Mouse (Mus musculus) E14TG2a.4 (cell line): ENCODE measurements around the gene Sult1d1.

Source experiments
- H3K27me3 ChIP-seq: 2 replicates; pipeline ENCODE4 v1.6.1; 2014; ENCODE audit warnings: low read length, control low read depth; ENCODE audit not compliant: insufficient read depth
- H3K36me3 ChIP-seq: 2 replicates; pipeline ENCODE4 v1.6.1; 2014; ENCODE audit warnings: low read length, control low read depth; ENCODE audit not compliant: insufficient read depth
- H3K4me1 ChIP-seq: replicated peaks from 2 replicates; pipeline ENCODE4 v1.6.1; 2014; ENCODE audit warnings: low read depth, low read length, control low read depth
- H3K4me3 ChIP-seq: replicated peaks from 2 replicates; pipeline ENCODE4 v1.5.1; 2014; ENCODE audit warnings: mild to moderate bottlenecking, low read length
- H3K9me3 ChIP-seq: 2 replicates; pipeline ENCODE4 v1.6.1; 2014; ENCODE audit warnings: low read length, control low read depth
- CTCF ChIP-seq: conservative IDR thresholded peaks from 2 replicates; pipeline ENCODE4 v1.5.1; 2014; ENCODE audit warnings: low read length
- NANOG ChIP-seq: IDR thresholded peaks from 2 replicates; pipeline ENCODE4 v1.6.1; 2014; ENCODE audit warnings: borderline replicate concordance, low read length, mixed read lengths
- POU5F1 ChIP-seq: IDR thresholded peaks from 2 replicates; pipeline ENCODE4 v1.6.1; 2014; ENCODE audit warnings: low read length, borderline replicate concordance

The Sult1d1 gene

DNA sequence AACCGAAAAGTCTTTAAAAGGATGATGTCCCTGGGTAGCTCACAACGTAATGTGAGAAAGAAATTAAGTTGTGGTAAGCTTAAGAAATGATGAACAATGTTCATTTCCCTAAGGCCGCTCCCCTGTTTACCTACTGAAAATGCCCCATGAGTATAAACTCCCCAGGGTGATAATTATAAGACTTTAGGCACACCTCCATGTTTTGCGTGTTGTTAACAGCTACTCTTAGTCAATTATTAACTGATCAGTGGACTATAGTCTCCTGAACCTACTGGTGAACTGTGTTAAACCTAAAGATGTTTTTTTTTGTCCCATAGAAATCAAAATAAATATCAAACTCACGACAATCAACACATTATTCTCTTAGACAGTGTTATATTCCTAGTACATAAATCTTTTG is at the start of gene Sult1d1:
Sult1d1 (minus strand) TSS at position 183 of the 400 bp plus-strand sequence.
- H3K27me3 ChIP-seq = no peaks in the 10 kb centered on the region
- TF ChIP-seq CTCF (no peak), POU5F1 (no peak), NANOG (no peak)
- no peak within 1 kb of the TSS for H3K4me3 ChIP-seq
- H3K36me3 ChIP-seq = no peaks in the 10 kb centered on the region
- H3K4me1 ChIP-seq = no peaks in the 10 kb centered on the region
- no peaks in the 10 kb centered on the region for H3K9me3 ChIP-seq

DNA sequence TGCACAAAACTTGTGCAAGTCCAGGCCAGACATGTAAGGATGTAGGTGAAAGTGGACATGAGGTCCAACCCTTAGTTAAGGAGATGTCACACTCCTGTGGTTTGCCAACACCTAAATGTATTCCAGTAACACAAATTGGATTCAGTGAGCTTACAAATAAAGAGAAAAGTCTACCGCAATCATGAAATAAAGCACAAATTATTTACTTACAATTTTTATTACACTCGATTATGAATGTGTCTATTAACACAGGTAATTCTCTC is 46.2 kb upstream of the Sult1d1 start:
- no peaks in the 10 kb centered on the region for H3K36me3 ChIP-seq
- H3K27me3 ChIP-seq = no peaks in the 10 kb centered on the region
- no peak overlapping the region for H3K4me3 ChIP-seq
- TF ChIP-seq NANOG = no peak
- TF ChIP-seq CTCF = no peak
- TF ChIP-seq POU5F1 = no peak
- no peaks in the 10 kb centered on the region for H3K9me3 ChIP-seq
- no peaks in the 10 kb centered on the region for H3K4me1 ChIP-seq

DNA sequence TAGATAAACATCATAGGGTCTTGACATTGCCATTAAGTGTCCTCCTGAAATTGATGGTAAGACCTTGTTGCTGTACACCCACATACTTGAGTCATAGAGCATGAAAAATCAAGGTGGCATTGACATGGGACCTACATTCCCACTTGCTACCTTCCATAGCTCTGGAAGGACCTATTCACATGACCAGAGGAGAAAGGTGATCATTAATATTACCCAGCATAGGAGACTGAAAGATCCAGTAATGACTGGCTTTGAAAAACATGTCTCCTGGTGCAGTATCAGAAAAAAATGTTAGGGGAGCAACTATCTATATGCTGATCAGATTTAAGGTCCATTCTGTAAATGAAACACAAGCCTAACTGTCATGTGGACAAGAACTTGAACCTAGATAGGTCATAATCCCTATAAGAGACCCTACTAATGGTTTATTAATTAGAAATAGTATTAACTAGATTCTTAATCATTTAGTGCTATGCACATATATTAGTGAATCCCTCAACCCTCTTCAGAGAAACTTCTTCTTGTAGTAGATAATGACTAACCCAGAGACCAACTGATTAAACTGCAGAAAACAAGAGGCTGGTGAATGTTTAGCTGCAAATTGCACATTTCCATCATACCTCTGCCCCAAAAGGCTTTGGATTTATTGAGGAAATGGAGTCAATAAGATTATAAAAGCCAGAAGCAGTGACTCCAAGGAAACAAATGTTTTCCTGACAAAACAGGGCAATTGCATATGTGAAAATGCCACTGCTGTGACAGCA is 45.7 kb upstream of the Sult1d1 start:
- H3K36me3 ChIP-seq = no peaks in the 10 kb centered on the region

DNA sequence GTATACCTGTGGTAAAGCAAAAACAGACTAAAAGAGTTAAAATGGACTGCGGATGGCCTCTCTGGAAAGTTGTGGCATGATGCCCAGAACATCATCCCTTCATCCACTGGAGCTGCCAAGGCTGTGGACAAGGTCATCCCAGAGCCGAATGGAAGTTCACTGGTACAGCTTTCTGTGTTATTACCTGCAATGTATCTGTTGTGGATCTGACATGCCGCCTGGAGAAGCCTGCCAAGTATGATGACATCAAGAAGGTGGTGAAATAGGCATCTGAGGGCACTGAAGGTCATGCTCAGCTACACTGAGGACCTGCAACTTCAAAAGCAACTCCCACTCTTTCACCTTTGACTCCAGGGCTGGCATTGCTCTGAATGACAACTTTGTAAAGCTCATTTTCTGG is 32.2 kb upstream of the Sult1d1 start:
- H3K4me1 ChIP-seq = no peaks in the 10 kb centered on the region
- H3K9me3 ChIP-seq = no peaks in the 10 kb centered on the region
- no peaks in the 10 kb centered on the region for H3K36me3 ChIP-seq
- H3K27me3 ChIP-seq = no peaks in the 10 kb centered on the region
- no peak overlapping the region for H3K4me3 ChIP-seq
- no peak for TF ChIP-seq CTCF
- no peak for TF ChIP-seq NANOG

More for the DNA sequence above, 45.7 kb upstream of the Sult1d1 start:
- no peaks in the 10 kb centered on the region for H3K9me3 ChIP-seq
- no peaks in the 10 kb centered on the region for H3K4me1 ChIP-seq
- no peak overlapping the region for H3K4me3 ChIP-seq
- H3K27me3 ChIP-seq = no peaks in the 10 kb centered on the region
- TF ChIP-seq POU5F1 (no peak), CTCF (no peak), NANOG (no peak)

DNA sequence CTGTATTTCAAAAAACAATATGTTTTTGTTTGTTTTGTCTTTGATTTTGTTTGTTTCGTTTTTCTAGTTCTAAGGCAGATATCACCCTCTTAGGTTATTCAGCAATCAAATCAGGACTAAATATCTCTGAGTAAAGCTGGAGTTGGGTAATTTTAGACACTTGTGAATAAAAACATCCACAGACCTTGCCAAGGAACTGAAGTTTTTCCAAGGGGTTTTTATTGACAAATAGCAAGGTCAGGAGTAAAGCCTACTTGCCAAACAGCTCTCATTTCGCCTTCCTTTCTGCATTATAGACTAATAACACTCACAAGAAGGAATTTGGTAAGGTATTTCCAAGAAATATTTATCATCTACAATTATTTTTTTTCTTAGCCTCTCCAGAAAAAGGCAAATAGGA is 29.1 kb upstream of the Sult1d1 start:
- Histone ChIP-seq H3K4me1 (no peaks in the 10 kb centered on the region), H3K4me3 (no peak overlapping the region), H3K27me3 (no peaks in the 10 kb centered on the region), H3K9me3 (no peaks in the 10 kb centered on the region), H3K36me3 (no peaks in the 10 kb centered on the region)
- TF ChIP-seq POU5F1 (no peak), NANOG (no peak), CTCF (no peak)

DNA sequence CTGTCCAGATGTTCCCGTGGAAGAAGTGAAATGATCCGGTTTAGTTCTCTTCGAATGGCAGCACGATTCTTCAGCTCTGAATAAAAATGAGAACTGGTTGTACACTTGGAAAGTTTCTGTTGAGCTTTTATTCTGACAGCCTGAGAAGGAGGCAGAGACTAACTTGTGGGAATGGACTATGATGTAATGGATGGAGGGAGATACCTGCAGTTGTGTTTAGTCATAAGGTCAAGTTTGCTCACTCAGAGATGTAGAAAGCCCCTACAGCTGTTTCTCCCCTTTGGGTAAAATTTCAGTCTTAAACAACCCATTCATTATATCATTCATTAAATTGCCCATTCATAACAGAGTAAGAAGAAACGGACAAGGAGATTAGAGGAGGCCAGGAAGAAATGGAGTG is 22.7 kb upstream of the Sult1d1 start, which contains the start of gene Sult1e1:
Sult1e1 (minus strand) TSS at position 101 of the 400 bp plus-strand sequence.
- H3K36me3 ChIP-seq = no peaks in the 10 kb centered on the region
- no peak within 1 kb of the TSS for H3K4me3 ChIP-seq
- TF ChIP-seq POU5F1 (no peak), NANOG (no peak), CTCF (no peak)
- H3K9me3 ChIP-seq = no peaks in the 10 kb centered on the region
- no peaks in the 10 kb centered on the region for H3K27me3 ChIP-seq
- H3K4me1 ChIP-seq = no peaks in the 10 kb centered on the region

DNA sequence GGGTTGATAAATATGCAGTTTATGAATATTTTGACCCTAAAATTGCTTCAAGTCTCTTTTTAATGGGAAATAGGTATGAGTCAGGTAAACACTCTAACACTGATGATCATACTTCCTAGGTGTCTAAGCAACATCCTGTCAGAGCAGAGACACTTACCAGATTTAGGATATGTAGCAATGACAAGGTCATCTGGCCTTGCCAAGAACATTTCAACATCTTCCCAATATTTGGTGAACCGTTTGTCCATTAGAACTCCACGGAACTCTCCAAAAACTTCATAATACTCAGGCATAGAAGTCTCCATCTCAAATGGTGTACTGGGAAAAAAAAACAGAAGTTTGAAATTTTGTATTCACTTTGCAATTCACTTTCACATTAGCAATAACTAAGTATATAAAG is 21.1 kb upstream of the Sult1d1 start:
- H3K4me3 ChIP-seq = no peak overlapping the region
- no peaks in the 10 kb centered on the region for H3K9me3 ChIP-seq
- no peaks in the 10 kb centered on the region for H3K36me3 ChIP-seq
- no peak for TF ChIP-seq POU5F1
- no peak for TF ChIP-seq NANOG
- TF ChIP-seq CTCF = no peak
- H3K27me3 ChIP-seq = no peaks in the 10 kb centered on the region
- no peaks in the 10 kb centered on the region for H3K4me1 ChIP-seq

DNA sequence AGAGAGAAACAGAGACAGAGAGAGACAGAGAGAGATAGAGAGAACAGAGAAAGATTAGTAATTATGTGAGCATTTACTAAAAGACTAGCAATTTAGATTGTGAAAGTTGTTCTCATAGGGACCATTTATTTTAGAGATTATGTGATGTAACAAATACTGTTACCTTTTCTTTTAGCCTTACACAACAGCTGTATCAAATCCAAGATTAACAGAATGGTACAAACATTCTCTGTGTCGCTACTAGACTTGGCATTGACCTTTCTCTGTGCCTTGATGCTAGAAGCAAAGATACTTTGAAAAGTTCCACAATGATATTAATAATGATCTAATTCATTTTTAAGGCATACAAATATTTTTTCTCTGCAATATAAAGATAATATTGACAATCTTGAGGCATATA is 11.6 kb upstream of the Sult1d1 start:
- Histone ChIP-seq H3K4me1 (no peaks in the 10 kb centered on the region), H3K4me3 (no peak overlapping the region), H3K27me3 (no peaks in the 10 kb centered on the region), H3K36me3 (no peaks in the 10 kb centered on the region), H3K9me3 (no peaks in the 10 kb centered on the region)
- TF ChIP-seq NANOG (no peak), CTCF (no peak), POU5F1 (no peak)

DNA sequence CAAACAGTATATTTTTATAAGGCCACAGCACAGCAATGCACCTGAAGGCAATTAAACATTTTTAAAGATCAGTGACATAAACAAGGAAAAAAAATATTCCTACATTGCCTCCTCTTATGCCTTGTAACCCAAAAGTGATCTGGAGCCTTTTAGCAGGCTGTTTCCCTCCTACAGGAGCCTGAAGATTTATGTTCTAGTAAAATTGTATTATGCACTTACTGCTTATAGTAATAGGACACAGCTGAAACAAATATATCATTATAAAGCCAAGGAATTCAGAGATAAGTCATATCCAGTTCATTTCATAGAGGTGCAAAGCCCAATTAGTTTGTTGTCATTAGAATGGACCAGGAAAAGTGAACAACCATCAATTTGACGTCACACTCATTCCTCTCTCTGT is 5.3 kb upstream of the Sult1d1 start:
- no peaks in the 10 kb centered on the region for H3K27me3 ChIP-seq
- no peaks in the 10 kb centered on the region for H3K4me1 ChIP-seq
- no peaks in the 10 kb centered on the region for H3K36me3 ChIP-seq
- TF ChIP-seq NANOG = no peak
- no peak for TF ChIP-seq CTCF
- TF ChIP-seq POU5F1 = no peak
- H3K9me3 ChIP-seq = no peaks in the 10 kb centered on the region
- no peak overlapping the region for H3K4me3 ChIP-seq

DNA sequence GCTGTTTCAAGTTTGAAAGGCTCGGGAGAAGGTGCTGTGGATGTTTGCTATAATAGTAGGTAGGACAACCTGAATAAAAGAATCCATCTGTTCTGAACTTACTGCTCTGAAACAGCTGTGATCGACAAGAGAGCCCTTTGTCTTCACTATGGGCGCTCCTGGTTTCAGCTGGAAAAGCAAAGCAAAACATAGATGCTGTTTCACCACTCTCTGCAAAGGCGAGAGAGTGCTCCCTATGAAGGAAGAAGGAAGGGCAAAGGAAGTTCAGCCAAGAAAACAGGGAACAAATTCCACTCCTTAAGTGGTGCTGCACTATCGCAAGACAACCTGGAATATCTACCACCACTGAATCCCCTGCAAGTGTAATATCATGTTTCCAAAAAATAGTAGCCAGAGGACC is 4.7 kb upstream of the Sult1d1 start:
- no peaks in the 10 kb centered on the region for H3K9me3 ChIP-seq
- H3K4me1 ChIP-seq = no peaks in the 10 kb centered on the region
- H3K27me3 ChIP-seq = no peaks in the 10 kb centered on the region
- TF ChIP-seq POU5F1 (no peak), CTCF (no peak), NANOG (no peak)
- H3K36me3 ChIP-seq = no peaks in the 10 kb centered on the region
- no peak overlapping the region for H3K4me3 ChIP-seq
